Mouse (Mus musculus) layer of hippocampus, adult 9-11 months (tissue): ENCODE measurements around the gene Med29.
A peak's percentile ranks its signal among the peaks of the same experiment; 100 is the strongest.

Source experiments
- DNase-seq: peaks from one replicate; pipeline ENCODE4 v3.0.0; 2022

Med29 gene

DNA sequence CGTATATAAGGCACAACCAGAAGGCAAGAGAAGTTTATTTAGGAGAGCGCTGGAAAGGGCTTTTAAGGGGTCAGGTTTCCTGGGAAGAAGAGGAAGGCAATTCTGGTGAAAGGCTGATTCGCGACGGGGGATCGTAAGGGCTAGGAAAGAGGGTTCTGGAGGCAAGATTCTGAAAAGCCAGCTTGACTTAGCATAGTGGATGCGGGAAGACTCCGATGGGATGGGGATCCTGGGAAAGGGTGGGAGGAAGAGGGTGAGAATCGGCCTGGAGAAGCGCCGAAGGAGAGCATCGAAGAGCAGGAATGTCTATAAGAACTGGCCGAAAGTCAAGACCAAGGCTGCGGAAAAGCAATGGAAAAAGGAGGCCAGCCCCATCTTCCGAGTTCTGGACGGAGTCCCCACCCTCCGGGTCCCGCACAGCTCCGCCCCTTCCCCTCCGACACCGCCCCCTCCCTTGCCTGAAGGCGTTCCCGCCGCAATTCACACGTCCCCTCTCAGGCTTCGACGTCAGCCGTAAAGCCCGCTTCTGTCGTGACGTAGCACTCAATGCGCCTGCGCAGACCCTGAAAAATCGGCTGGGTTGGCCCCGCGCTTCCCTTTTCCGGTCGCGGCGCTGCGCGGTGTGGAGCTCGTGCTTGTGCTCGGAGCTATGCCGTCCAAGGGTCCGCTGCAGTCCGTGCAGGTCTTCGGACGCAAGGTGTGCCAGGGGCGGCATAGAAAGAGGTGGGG lies 42.2 kb downstream of the Med29 start, which contains the start of gene Rps16:
TSS of gene Rps16 (plus strand) at position 498 of the 729 bp plus-strand sequence.
- DNase-seq: peak; percentile 96

- no peak for DNase-seq
These were observed 43.9 kb downstream of the Med29 start for GRCm38 (mm10) chr7:28348601-28349000.

DNA sequence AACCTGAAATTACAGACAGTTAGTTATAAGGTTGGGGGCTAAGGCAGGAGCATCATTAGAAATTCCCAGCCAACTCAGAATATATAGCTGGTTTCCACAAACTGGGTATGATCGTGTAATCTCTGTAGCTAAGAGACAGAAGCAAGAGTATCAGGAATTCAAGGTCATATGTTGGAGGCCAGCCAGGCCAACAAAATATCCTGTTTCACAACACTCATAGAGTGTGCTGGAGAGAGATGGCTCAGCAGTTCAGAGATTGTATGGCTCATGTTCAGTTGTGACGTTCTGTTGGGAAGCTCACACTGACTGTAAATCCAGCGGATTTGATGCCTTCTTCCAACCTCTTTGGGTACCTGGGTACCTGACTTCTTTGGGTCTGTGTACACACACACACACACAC lies 44.8 kb downstream of the Med29 start:
- no peak for DNase-seq

DNA sequence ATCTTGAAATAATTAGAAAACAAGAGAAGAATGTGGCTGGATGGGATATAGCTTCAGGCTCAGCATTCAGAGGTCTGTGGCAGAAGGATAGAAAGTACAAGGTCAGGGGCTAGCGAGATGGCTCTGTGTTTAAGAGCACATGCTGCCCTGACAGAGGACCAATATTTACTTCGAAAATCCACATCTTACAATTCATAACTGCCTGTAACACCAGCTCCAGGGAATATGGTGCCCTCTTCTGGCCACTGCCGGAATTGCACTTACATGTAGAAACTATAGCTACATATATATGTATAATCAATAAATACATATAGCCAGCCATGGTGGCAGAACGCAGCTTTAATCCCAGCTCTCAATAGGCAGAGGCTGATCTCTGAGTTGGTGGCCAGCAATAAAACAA lies 47.9 kb downstream of the Med29 start:
- no peak for DNase-seq

- DNase-seq: no peak
These were observed 51.1 kb downstream of the Med29 start for GRCm38 (mm10) chr7:28341381-28341780.

DNA sequence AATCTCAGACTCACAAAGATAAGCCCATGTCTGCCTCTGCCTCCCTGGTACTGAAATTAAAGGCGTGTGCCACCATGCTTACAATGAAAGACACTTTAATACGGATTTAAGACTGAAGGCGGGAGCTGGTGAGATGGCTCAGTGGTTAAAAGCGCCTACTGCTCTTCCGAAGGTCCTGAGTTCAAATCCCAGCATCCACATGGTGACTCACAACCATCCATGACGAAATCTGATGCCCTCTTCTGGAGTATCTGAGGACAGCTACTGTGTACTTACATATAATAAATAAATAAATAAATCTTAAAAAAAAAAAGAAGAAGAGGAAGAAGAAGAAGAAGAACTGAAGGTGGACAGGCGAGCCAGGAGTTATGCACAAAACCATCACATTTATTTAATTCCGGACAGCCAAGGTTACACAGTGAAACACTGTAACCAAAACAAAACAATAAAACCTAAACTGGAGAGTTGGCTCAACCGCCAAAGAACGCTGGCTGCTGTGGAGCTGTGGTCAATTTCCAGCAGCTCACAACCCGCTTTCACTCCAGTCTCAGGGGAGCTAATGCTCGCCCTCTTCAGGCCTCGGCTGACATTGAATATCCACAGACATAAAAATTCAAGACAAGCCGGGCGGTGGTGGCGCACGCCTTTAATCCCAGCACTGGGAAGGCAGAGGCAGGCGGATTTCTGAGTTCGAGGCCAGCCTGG lies 53.1 kb downstream of the Med29 start:
- peak; percentile 42 for DNase-seq

DNA sequence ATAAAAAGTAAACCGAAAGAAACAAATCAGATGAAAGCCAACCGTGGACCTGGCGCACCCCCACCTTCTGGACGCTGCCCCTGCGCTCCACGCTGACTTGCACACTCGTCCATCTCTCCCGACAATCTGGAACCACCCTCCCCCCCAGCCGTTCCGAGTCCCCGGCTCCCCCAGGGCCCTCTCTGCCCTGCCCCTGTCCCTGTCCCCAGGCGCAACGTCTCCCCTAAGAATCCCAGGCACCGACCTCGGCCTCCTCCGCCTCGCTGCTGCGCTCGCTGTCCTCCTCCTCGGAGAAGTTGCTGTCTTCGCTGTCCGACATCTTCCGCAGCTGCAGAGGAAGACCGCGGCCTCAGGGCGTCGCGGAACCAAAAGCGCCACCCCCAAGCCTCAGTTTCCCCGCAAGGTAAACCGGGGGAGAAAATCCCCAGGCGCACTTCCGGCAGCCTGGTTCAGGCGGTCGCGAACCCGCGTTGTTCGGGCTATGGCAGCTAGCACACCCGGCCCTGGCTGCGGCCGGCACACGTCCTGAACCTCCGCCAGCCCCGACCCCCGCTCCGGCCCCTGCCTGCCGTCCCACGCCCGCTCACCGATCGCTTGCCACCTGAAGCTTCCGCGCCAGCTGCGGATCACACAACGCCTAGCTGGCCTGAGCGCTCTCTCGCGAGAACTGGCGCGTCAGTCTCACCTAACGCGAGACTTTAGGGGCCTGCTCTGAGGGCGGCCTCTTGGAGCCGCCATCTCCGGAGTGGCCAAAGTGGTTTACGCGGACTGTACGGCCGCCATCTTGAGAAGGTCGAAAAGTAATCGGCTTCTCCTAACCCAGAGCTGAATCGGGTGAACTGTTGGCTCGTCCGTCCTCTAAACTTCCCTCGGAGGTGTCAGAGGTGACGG lies 54.2 kb downstream of the Med29 start, which contains the start of gene Supt5:
TSS of gene Supt5 (minus strand) at position 639 of the 891 bp plus-strand sequence.
- DNase-seq: peak; percentile 98
